Mouse (Mus musculus): ENCODE measurements around the gene Tsc22d4. TPM values are rescaled to one million over a fixed set of nuclear protein-coding genes. Genes with fewer than 3 reads are reported as not detected.
"Not testable (repeated sequence)": the region's sequence is repeated elsewhere in the genome, so short reads cannot be mapped to it uniquely, and the experiment has no call there.

Gene Tsc22d4
- polyA plus RNA-seq, 1 experiment = 110 TPM

GRCm38 (mm10) chr5:137749196-137749836, 3.8 kb downstream of the Tsc22d4 start:
- DNase-seq = no peak
- WGBS = 18% methylated on average over 6 of the region's 6 CpGs
- TF ChIP-seq POLR2A (IDR thresholded peaks at IDR 0.05; ENCODE audit: borderline replicate concordance, extremely low read depth, low read depth, low read length) (no peak), CTCF (IDR thresholded peaks at IDR 0.05; ENCODE audit: insufficient read depth, low read length) (no peak)
- peaks cover 10% of the 10 kb centered on the region for H3K4me1 ChIP-seq (ENCODE audit: control insufficient read depth, insufficient read depth, low read length)
- peak overlapping the region; percentile 34 for H3K4me3 ChIP-seq (replicated peaks; ENCODE audit: extremely low read depth, low read depth, low read length)

- not testable (repeated sequence) for DNase-seq; H3K4me3 ChIP-seq (replicated peaks; ENCODE audit: extremely low read depth, low read depth, low read length)
- 75% methylated on average over 7 of the region's 8 CpGs for WGBS
- peaks cover 10% of the 10 kb centered on the region for H3K4me1 ChIP-seq (ENCODE audit: control insufficient read depth, insufficient read depth, low read length)
Measured at GRCm38 (mm10) chr5:137750212-137750611, 4.7 kb downstream of the Tsc22d4 start.

GRCm38 (mm10) chr5:137751221-137751887, 5.8 kb downstream of the Tsc22d4 start:
- TF ChIP-seq CTCF (IDR thresholded peaks at IDR 0.05; ENCODE audit: insufficient read depth, low read length) (no peak), POLR2A (IDR thresholded peaks at IDR 0.05; ENCODE audit: borderline replicate concordance, extremely low read depth, low read depth, low read length) (no peak)
- H3K4me1 ChIP-seq (ENCODE audit: control insufficient read depth, insufficient read depth, low read length) = peaks cover 13% of the 10 kb centered on the region

GRCm38 (mm10) chr5:137751988-137752387, 6.5 kb downstream of the Tsc22d4 start:
- 85% methylated on average over 6 of the region's 6 CpGs for WGBS
- no peak for TF ChIP-seq POLR2A (IDR thresholded peaks at IDR 0.05; ENCODE audit: borderline replicate concordance, extremely low read depth, low read depth, low read length)
- TF ChIP-seq CTCF (IDR thresholded peaks at IDR 0.05; ENCODE audit: insufficient read depth, low read length) = no peak
- DNase-seq = no peak
- Histone ChIP-seq H3K4me3 (replicated peaks; ENCODE audit: extremely low read depth, low read depth, low read length) (no peak overlapping the region), H3K4me1 (ENCODE audit: control insufficient read depth, insufficient read depth, low read length) (peaks cover 16% of the 10 kb centered on the region)

More at GRCm38 (mm10) chr5:137751221-137751887, 5.8 kb downstream of the Tsc22d4 start:
- 80% methylated on average over 13 of the region's 13 CpGs for WGBS
- no peak for DNase-seq
- H3K4me3 ChIP-seq (replicated peaks; ENCODE audit: extremely low read depth, low read depth, low read length) = no peak overlapping the region

GRCm38 (mm10) chr5:137753111-137753832, 7.7 kb downstream of the Tsc22d4 start:
- H3K4me3 ChIP-seq (replicated peaks; ENCODE audit: extremely low read depth, low read depth, low read length) = no peak overlapping the region
- TF ChIP-seq POLR2A (IDR thresholded peaks at IDR 0.05; ENCODE audit: borderline replicate concordance, extremely low read depth, low read depth, low read length) = no peak
- no peak for TF ChIP-seq CTCF (IDR thresholded peaks at IDR 0.05; ENCODE audit: insufficient read depth, low read length)
- no peak for DNase-seq
- peaks cover 11% of the 10 kb centered on the region for H3K4me1 ChIP-seq (ENCODE audit: control insufficient read depth, insufficient read depth, low read length)
- WGBS = 59% methylated on average over 13 of the region's 13 CpGs

GRCm38 (mm10) chr5:137755425-137755824, 9.9 kb downstream of the Tsc22d4 start:
- TF ChIP-seq POLR2A (IDR thresholded peaks at IDR 0.05; ENCODE audit: borderline replicate concordance, extremely low read depth, low read depth, low read length) = no peak
- TF ChIP-seq CTCF (IDR thresholded peaks at IDR 0.05; ENCODE audit: insufficient read depth, low read length) = no peak
- Histone ChIP-seq H3K4me3 (replicated peaks; ENCODE audit: extremely low read depth, low read depth, low read length) (no peak overlapping the region), H3K4me1 (ENCODE audit: control insufficient read depth, insufficient read depth, low read length) (peaks cover 7% of the 10 kb centered on the region)
- DNase-seq = no peak
- WGBS = 66% methylated on average over 5 of the region's 5 CpGs

GRCm38 (mm10) chr5:137756106-137756505, 10.6 kb downstream of the Tsc22d4 start:
- Histone ChIP-seq H3K4me3 (replicated peaks; ENCODE audit: extremely low read depth, low read depth, low read length) (no peak overlapping the region), H3K4me1 (ENCODE audit: control insufficient read depth, insufficient read depth, low read length) (peaks cover 7% of the 10 kb centered on the region)
- no peak for DNase-seq
- TF ChIP-seq CTCF (IDR thresholded peaks at IDR 0.05; ENCODE audit: insufficient read depth, low read length) (no peak), POLR2A (IDR thresholded peaks at IDR 0.05; ENCODE audit: borderline replicate concordance, extremely low read depth, low read depth, low read length) (no peak)
- WGBS = 24% methylated on average over 3 of the region's 3 CpGs

- Histone ChIP-seq H3K4me1 (ENCODE audit: control insufficient read depth, insufficient read depth, low read length) (peaks cover 7% of the 10 kb centered on the region), H3K4me3 (replicated peaks; ENCODE audit: extremely low read depth, low read depth, low read length) (no peak overlapping the region)
- peak; percentile 85 for DNase-seq
- no peak for TF ChIP-seq POLR2A (IDR thresholded peaks at IDR 0.05; ENCODE audit: borderline replicate concordance, extremely low read depth, low read depth, low read length)
- TF ChIP-seq CTCF (IDR thresholded peaks at IDR 0.05; ENCODE audit: insufficient read depth, low read length) = peak; percentile 97
- 44% methylated on average over 10 of the region's 10 CpGs for WGBS
Measured at GRCm38 (mm10) chr5:137756882-137757661, 11.5 kb downstream of the Tsc22d4 start.

- 47% methylated on average over 6 of the region's 6 CpGs for WGBS
- peaks cover 7% of the 10 kb centered on the region for H3K4me1 ChIP-seq (ENCODE audit: control insufficient read depth, insufficient read depth, low read length)
- no peak overlapping the region for H3K4me3 ChIP-seq (replicated peaks; ENCODE audit: extremely low read depth, low read depth, low read length)
- DNase-seq = no peak
- TF ChIP-seq CTCF (IDR thresholded peaks at IDR 0.05; ENCODE audit: insufficient read depth, low read length) (no peak), POLR2A (IDR thresholded peaks at IDR 0.05; ENCODE audit: borderline replicate concordance, extremely low read depth, low read depth, low read length) (no peak)
Measured at GRCm38 (mm10) chr5:137757887-137758286, 12.4 kb downstream of the Tsc22d4 start.
